Mouse (Mus musculus) CH12.LX (cell line): ENCODE results near the gene Rnf43. TPM values are rescaled to one million over a fixed set of nuclear protein-coding genes. Genes with fewer than 3 reads are reported as not detected.

Experiments used
- DNase-seq: peaks from one replicate; pipeline ENCODE4 v3.0.0-alpha.2; 2013; ENCODE audit errors: extremely low read depth
- H3K27ac ChIP-seq: 2 replicates; pipeline ENCODE4 v1.5.1; 2012; ENCODE audit warnings: low read depth, mild to moderate bottlenecking, control low read depth, moderate library complexity; ENCODE audit not compliant: insufficient read depth
- H3K27me3 ChIP-seq: replicated peaks from 2 replicates; pipeline ENCODE3; 2012; ENCODE audit warnings: inconsistent platforms
- H3K36me3 ChIP-seq, 2 experiments: replicated peaks in 1 of 2; 2 replicates each; pipeline versions ENCODE3 to v1.6.1; 2012; ENCODE audit warnings: inconsistent platforms in 1 of 2, low read length in 1 of 2, mild to moderate bottlenecking in 1 of 2, mixed read lengths in 1 of 2, moderate library complexity in 1 of 2; ENCODE audit not compliant: control insufficient read depth in 1 of 2, insufficient read depth in 1 of 2
- H3K4me1 ChIP-seq, 2 experiments: 2 replicates each; pipeline ENCODE4 v1.6.1; 2012; ENCODE audit warnings: inconsistent platforms in 1 of 2, moderate library complexity in 1 of 2; ENCODE audit not compliant: insufficient read depth in 2 of 2, control insufficient read depth in 1 of 2
- H3K4me2 ChIP-seq: 2 replicates; pipeline ENCODE4 v1.6.1; 2012; ENCODE audit warnings: low read depth, mild to moderate bottlenecking, control low read depth; ENCODE audit not compliant: poor library complexity, insufficient read depth, severe bottlenecking
- H3K4me3 ChIP-seq, 3 experiments: fragments of 150-350 bp in 1 of 3; sonication (generic) in 1 of 3; replicated peaks in 1 of 3; 2 replicates each; pipeline versions ENCODE3 to v1.5.1; 2011 to 2012; ENCODE audit warnings: low read depth in 2 of 3, low read length in 2 of 3, mild to moderate bottlenecking in 2 of 3, moderate library complexity in 2 of 3, control low read depth in 1 of 3, improper control_type of control experiment in 1 of 3, inconsistent platforms in 1 of 3, mixed read lengths in 1 of 3; ENCODE audit not compliant: poor library complexity in 1 of 3
- H3K79me2 ChIP-seq: replicated peaks from 2 replicates; pipeline ENCODE4 v1.6.1; 2012; ENCODE audit warnings: mild to moderate bottlenecking, moderate library complexity; ENCODE audit not compliant: control insufficient read depth, poor library complexity, insufficient read depth, severe bottlenecking; ENCODE audit errors: extremely low read depth
- H3K9ac ChIP-seq: 2 replicates; pipeline ENCODE4 v1.6.1; 2012; ENCODE audit warnings: low read depth, mild to moderate bottlenecking, control low read depth, moderate library complexity; ENCODE audit not compliant: insufficient read depth
- H3K9me3 ChIP-seq: replicated peaks from 2 replicates; pipeline ENCODE3; 2012; ENCODE audit warnings: low read length, inconsistent platforms, mixed read lengths
- BHLHE40 ChIP-seq: IDR thresholded peaks from 2 replicates; pipeline ENCODE4 v1.6.1; 2011; ENCODE audit warnings: mild to moderate bottlenecking, low read depth, low read length, improper control_type of control experiment
- CHD1 ChIP-seq: IDR thresholded peaks from 2 replicates; pipeline ENCODE4 v1.6.1; 2012; ENCODE audit warnings: low read depth, low read length, improper control_type of control experiment, inconsistent platforms
- CHD2 ChIP-seq: IDR thresholded peaks from 2 replicates; pipeline ENCODE4 v1.6.1; 2011; ENCODE audit warnings: low read length, improper control_type of control experiment
- CTCF ChIP-seq, 2 experiments: IDR thresholded peaks in 1 of 2; conservative IDR thresholded peaks in 1 of 2; 2 replicates each; pipeline ENCODE4 v1.5.1; 2011 to 2012; ENCODE audit warnings: low read depth in 2 of 2, low read length in 2 of 2, improper control_type of control experiment in 1 of 2, inconsistent platforms in 1 of 2, mild to moderate bottlenecking in 1 of 2, moderate library complexity in 1 of 2
- ELF1 ChIP-seq: IDR thresholded peaks from 2 replicates; pipeline ENCODE4 v1.6.1; 2014; ENCODE audit warnings: low read depth, mild to moderate bottlenecking, inconsistent platforms, low read length, improper control_type of control experiment
- EP300 ChIP-seq: IDR thresholded peaks from 2 replicates; pipeline ENCODE4 v1.6.1; 2011; ENCODE audit warnings: low read length, improper control_type of control experiment
- ETS1 ChIP-seq: conservative IDR thresholded peaks from 2 replicates; pipeline ENCODE4 v1.6.1; 2012; ENCODE audit warnings: low read depth, mild to moderate bottlenecking, inconsistent platforms, low read length, improper control_type of control experiment, moderate library complexity
- GABPA ChIP-seq: IDR thresholded peaks from 2 replicates; pipeline ENCODE4 v1.6.1; 2012; ENCODE audit warnings: low read depth, low read length, improper control_type of control experiment, inconsistent platforms; ENCODE audit not compliant: insufficient replicate concordance
- HCFC1 ChIP-seq: IDR thresholded peaks from 2 replicates; pipeline ENCODE4 v1.6.1; 2012; ENCODE audit warnings: low read depth, mild to moderate bottlenecking, inconsistent platforms, low read length, improper control_type of control experiment
- JUN ChIP-seq: IDR thresholded peaks from 2 replicates; pipeline ENCODE4 v1.6.1; 2011; ENCODE audit warnings: low read depth, mild to moderate bottlenecking, low read length, improper control_type of control experiment, moderate library complexity; ENCODE audit not compliant: insufficient read depth
- JUND ChIP-seq: conservative IDR thresholded peaks from 2 replicates; pipeline ENCODE4 v1.6.1; 2011; ENCODE audit warnings: low read depth, low read length, improper control_type of control experiment
- KAT2A ChIP-seq: IDR thresholded peaks from 2 replicates; pipeline ENCODE4 v1.6.1; 2012; ENCODE audit warnings: low read length, improper control_type of control experiment, inconsistent platforms; ENCODE audit not compliant: insufficient replicate concordance
- MAFK ChIP-seq: IDR thresholded peaks from 2 replicates; pipeline ENCODE4 v1.6.1; 2011; ENCODE audit warnings: low read length, improper control_type of control experiment; ENCODE audit not compliant: insufficient replicate concordance
- MAX ChIP-seq: IDR thresholded peaks from 2 replicates; pipeline ENCODE4 v1.6.1; 2011; ENCODE audit warnings: low read length, improper control_type of control experiment
- MAZ ChIP-seq: IDR thresholded peaks from 2 replicates; pipeline ENCODE4 v1.6.1; 2012; ENCODE audit warnings: low read depth, mild to moderate bottlenecking, inconsistent platforms, low read length, improper control_type of control experiment, moderate library complexity
- MXI1 ChIP-seq: IDR thresholded peaks from 2 replicates; pipeline ENCODE4 v1.6.1; 2011; ENCODE audit warnings: mild to moderate bottlenecking, low read depth, low read length, improper control_type of control experiment
- MYC ChIP-seq: IDR thresholded peaks from 2 replicates; pipeline ENCODE4 v1.6.1; 2011; ENCODE audit warnings: low read depth, mild to moderate bottlenecking, improper control_type of control experiment, low read length
- NELFE ChIP-seq: IDR thresholded peaks from 2 replicates; pipeline ENCODE4 v1.6.1; 2011; ENCODE audit warnings: low read depth, low read length, improper control_type of control experiment
- PAX5 ChIP-seq: IDR thresholded peaks from 2 replicates; pipeline ENCODE4 v1.6.1; 2012; ENCODE audit warnings: low read length, inconsistent platforms, mixed read lengths
- POLR2A ChIP-seq: IDR thresholded peaks from 2 replicates; pipeline ENCODE4 v1.6.1; 2011; ENCODE audit warnings: low read depth, mild to moderate bottlenecking, improper control_type of control experiment, low read length
- POLR2AphosphoS2 ChIP-seq: IDR thresholded peaks from 2 replicates; pipeline ENCODE4 v1.6.1; 2011; ENCODE audit warnings: low read depth, low read length, improper control_type of control experiment
- RAD21 ChIP-seq: IDR thresholded peaks from 2 replicates; pipeline ENCODE4 v1.6.1; 2011; ENCODE audit warnings: low read depth, mild to moderate bottlenecking, low read length, improper control_type of control experiment, moderate library complexity
- RCOR1 ChIP-seq: conservative IDR thresholded peaks from 2 replicates; pipeline ENCODE4 v1.6.1; 2012; ENCODE audit warnings: low read depth, mild to moderate bottlenecking, inconsistent platforms, low read length, improper control_type of control experiment
- SIN3A ChIP-seq: IDR thresholded peaks from 2 replicates; pipeline ENCODE4 v1.6.1; 2012; ENCODE audit warnings: low read length, improper control_type of control experiment, inconsistent platforms
- SMC3 ChIP-seq: IDR thresholded peaks from 2 replicates; pipeline ENCODE4 v1.6.1; 2011; ENCODE audit warnings: low read depth, low read length, improper control_type of control experiment
- TBP ChIP-seq: conservative IDR thresholded peaks from 2 replicates; pipeline ENCODE4 v1.6.1; 2011; ENCODE audit warnings: low read depth, low read length, improper control_type of control experiment
- TCF12 ChIP-seq: IDR thresholded peaks from 2 replicates; pipeline ENCODE4 v1.6.1; 2014; ENCODE audit warnings: low read depth, mild to moderate bottlenecking, inconsistent platforms, low read length, improper control_type of control experiment
- UBTF ChIP-seq: IDR thresholded peaks from 2 replicates; pipeline ENCODE4 v1.6.1; 2012; ENCODE audit warnings: low read depth, mild to moderate bottlenecking, inconsistent platforms, low read length, improper control_type of control experiment, moderate library complexity
- USF1 ChIP-seq: IDR thresholded peaks from 2 replicates; pipeline ENCODE4 v1.6.1; 2014; ENCODE audit warnings: low read depth, mild to moderate bottlenecking, inconsistent platforms, low read length, improper control_type of control experiment
- USF2 ChIP-seq: conservative IDR thresholded peaks from 2 replicates; pipeline ENCODE4 v1.6.1; 2011; ENCODE audit warnings: low read depth, low read length, improper control_type of control experiment
- ZC3H11A ChIP-seq: IDR thresholded peaks from 2 replicates; pipeline ENCODE4 v1.6.1; 2012; ENCODE audit warnings: low read depth, mild to moderate bottlenecking, inconsistent platforms, low read length, improper control_type of control experiment
- ZNF384 ChIP-seq: IDR thresholded peaks from 2 replicates; pipeline ENCODE4 v1.6.1; 2012; ENCODE audit warnings: low read depth, low read length, improper control_type of control experiment, inconsistent platforms
- dilution Hi-C: fragments of 300-500 bp; cut with MboI; formaldehyde crosslinking; loops from 2 replicates; pipeline ENCODE4 v1.14.3; 2020; ENCODE audit warnings: low sequenced_read_pairs; ENCODE audit not compliant: extremely low pct_unique_long_range_greater_than_20kb, extremely low pct_ligation_motif_present
- in situ Hi-C: fragments of 300-500 bp; cut with MboI; formaldehyde crosslinking; loops from 3 replicates; pipeline ENCODE4 v1.14.3; 2019; ENCODE audit warnings: low sequenced_read_pairs, low pct_ligation_motif_present, low pct_unique_long_range_greater_than_20kb, mixed read lengths
- polyA plus RNA-seq: library from polyadenylated mRNA; unstranded; fragments of >175 nt; gene quantifications from 2 replicates; pipeline ENCODE4 v1.2.1, GENCODE M21; 2012; ENCODE audit warnings: low read depth; ENCODE audit not compliant: insufficient read length
- total RNA-seq, 2 experiments: library from RNA; depleted of rRNA; stranded (reverse); fragments of 300-350 nt in 1 of 2; fragments of >200 nt in 1 of 2; gene quantifications; 2 replicates each; pipeline ENCODE4 v1.2.3; 2012 to 2014

Gene Rnf43
- total and polyA plus RNA-seq, 3 experiments, result 12.2 to 27.7 (median 26.3) TPM

DNA sequence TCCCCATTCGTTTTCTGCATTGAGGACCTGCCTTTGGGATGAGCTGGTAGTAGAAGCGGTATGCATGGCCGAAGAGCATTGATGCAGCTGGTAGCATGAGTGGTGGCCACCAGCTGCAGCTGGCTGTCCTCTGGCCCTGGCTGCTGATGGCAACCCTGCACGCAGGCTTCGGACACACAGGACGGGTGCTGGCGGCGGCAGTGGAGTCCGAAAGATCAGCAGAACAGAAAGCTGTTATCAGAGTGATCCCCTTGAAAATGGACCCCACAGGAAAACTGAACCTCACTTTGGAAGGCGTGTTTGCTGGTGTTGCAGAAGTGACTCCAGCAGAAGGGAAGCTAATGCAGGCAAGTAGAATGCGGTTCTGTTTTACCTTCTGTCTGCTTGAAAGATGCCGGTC is 2.0 kb downstream of the Rnf43 start:
- peak overlapping the region; percentile 76 for H3K9ac ChIP-seq
- no peaks in the 10 kb centered on the region for H3K9me3 ChIP-seq
- peak overlapping the region; percentile 84 for H3K27ac ChIP-seq
- peak; percentile 59 for DNase-seq
- in situ Hi-C loops (loop anchor here (5.0 kb wide), 1 partner anchor 88 kb away; no protein-coding TSS in a partner anchor), dilution Hi-C loops (no loop called here)
- peak; percentile 38; the same call in 1 of the 2 replicates for TF ChIP-seq TCF12
- TF ChIP-seq POLR2A, result peak; percentile 40; the same call in 1 of the 2 replicates
- no peak for TF ChIP-seq USF2
- peak; percentile 3; the same call in 1 of the 2 replicates for TF ChIP-seq MYC
- peak; percentile 43; the same call in 1 of the 2 replicates for TF ChIP-seq TBP
- TF ChIP-seq UBTF, result peak; percentile 95
- H3K4me3 ChIP-seq, result peak overlapping the region; percentile 60 to 89 (median 80)
- peaks cover 4 to 26% of the 10 kb centered on the region in 2 experiments for H3K4me1 ChIP-seq
- H3K79me2 ChIP-seq, result peaks cover 63% of the 10 kb centered on the region
- peaks cover 0 to 10% of the 10 kb centered on the region in 2 experiments for H3K36me3 ChIP-seq
- no peaks in the 10 kb centered on the region for H3K27me3 ChIP-seq
- peak overlapping the region; percentile 79 for H3K4me2 ChIP-seq

DNA sequence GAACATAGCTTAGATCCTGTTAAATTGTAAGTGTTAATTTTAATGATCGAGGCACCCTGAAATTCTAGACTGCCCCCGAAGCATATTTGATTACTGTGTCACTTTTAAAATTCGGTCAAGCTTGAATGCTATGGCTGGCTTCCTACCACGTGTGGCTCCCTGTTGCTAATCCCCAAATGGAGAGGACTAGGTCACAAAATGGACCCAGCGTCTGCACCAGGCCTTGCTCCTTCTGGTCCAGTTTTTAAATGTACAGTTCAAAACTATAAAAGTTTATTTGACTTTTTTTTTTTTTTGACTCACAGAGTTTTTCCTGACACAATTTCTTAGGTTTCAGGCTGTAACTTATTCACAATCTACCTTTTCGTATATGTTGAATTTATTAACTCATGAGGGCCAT is 2.7 kb downstream of the Rnf43 start:
- no peaks in the 10 kb centered on the region for H3K27me3 ChIP-seq
- peak overlapping the region; percentile 53 to 80 (median 60) for H3K4me3 ChIP-seq
- in situ Hi-C loops, result no loop called here
- TF ChIP-seq MAFK (0 out of 2 replicates have a peak, but pooled peaks have one; percentile 29), USF2 (peak; percentile 42), SIN3A (peak; percentile 98), NELFE (peak; percentile 71), MXI1 (peak; percentile 99), ETS1 (peak; percentile 33; the same call in 1 of the 2 replicates), RAD21 (no peak), MAX (peak; percentile 98), CTCF (conservative IDR thresholded peaks at IDR 0.05 in 1 of 2, IDR thresholded peaks at IDR 0.05 in 1 of 2; ENCODE audit: low read depth in 2 of 2, low read length in 2 of 2) (no peak), BHLHE40 (peak; percentile 62), PAX5 (no peak), CHD2 (no peak; the same call in 1 of the 2 replicates), MAZ (no peak), POLR2AphosphoS2 (0 out of 2 replicates have a peak, but pooled peaks have one; percentile 57), TBP (peak; percentile 92), USF1 (peak; percentile 63), RCOR1 (0 out of 2 replicates have a peak, but pooled peaks have one; percentile 42), CHD1 (peak; percentile 95), ZNF384 (no peak), JUN (no peak), SMC3 (peak; percentile 18; the same call in 1 of the 2 replicates), UBTF (peak; percentile 57; the same call in 1 of the 2 replicates), GABPA (no peak), KAT2A (0 out of 2 replicates have a peak, but pooled peaks have one; percentile 66), EP300 (peak; percentile 53; the same call in 1 of the 2 replicates), ZC3H11A (peak; percentile 79), JUND (no peak), HCFC1 (peak; percentile 66), ELF1 (peak; percentile 34; the same call in 1 of the 2 replicates)

More for the DNA sequence above, 2.7 kb downstream of the Rnf43 start:
- Histone ChIP-seq H3K9ac (peak overlapping the region; percentile 99), H3K4me1 (peaks cover 4 to 29% of the 10 kb centered on the region in 2 experiments), H3K9me3 (no peaks in the 10 kb centered on the region), H3K36me3 (peaks cover 0 to 14% of the 10 kb centered on the region in 2 experiments), H3K4me2 (peak overlapping the region; percentile 94), H3K27ac (0 out of 2 replicates have a peak overlapping the region, but pooled peaks have one; percentile 41), H3K79me2 (peaks cover 69% of the 10 kb centered on the region)
- peak; percentile 91 for DNase-seq
- dilution Hi-C loops, result no loop called here
